Mouse (Mus musculus) forebrain, embryonic 15.5 days (tissue): ENCODE results near the gene Hbq1b. TPM values are rescaled to one million over a fixed set of nuclear protein-coding genes. Genes with fewer than 3 reads are reported as not detected.
A peak's percentile ranks its signal among the peaks of the same experiment; 100 is the strongest.

Source experiments
- ATAC-seq: fragments of 200-750 bp; cut with Nextera tagmentation; replicated peaks from 2 replicates; pipeline ENCODE4 v1.8.0; 2017; ENCODE audit warnings: mild to moderate bottlenecking, moderate TSS enrichment, moderate library complexity
- H3K27ac ChIP-seq: fragments of 300-500 bp; sonication (generic); replicated peaks from 2 replicates; pipeline ENCODE4 v1.5.1; 2015; ENCODE audit warnings: mild to moderate bottlenecking, inconsistent platforms
- H3K27me3 ChIP-seq: fragments of 300-500 bp; sonication (generic); 2 replicates; pipeline ENCODE4 v1.6.1; 2015; ENCODE audit warnings: inconsistent platforms
- H3K36me3 ChIP-seq: fragments of 300-500 bp; sonication (generic); 2 replicates; pipeline ENCODE4 v1.6.1; 2015; ENCODE audit warnings: mild to moderate bottlenecking, inconsistent platforms
- H3K4me1 ChIP-seq: fragments of 300-500 bp; sonication (generic); 2 replicates; pipeline ENCODE4 v1.6.1; 2015; ENCODE audit warnings: inconsistent platforms
- H3K4me2 ChIP-seq: fragments of 300-500 bp; sonication (generic); replicated peaks from 2 replicates; pipeline ENCODE4 v1.6.1; 2015; ENCODE audit warnings: mild to moderate bottlenecking, inconsistent platforms
- H3K4me3 ChIP-seq: fragments of 300-500 bp; sonication (generic); 2 replicates; pipeline ENCODE4 v1.5.1; 2015; ENCODE audit warnings: mild to moderate bottlenecking, inconsistent platforms
- H3K9ac ChIP-seq: fragments of 300-500 bp; sonication (generic); replicated peaks from 2 replicates; pipeline ENCODE4 v1.6.1; 2015; ENCODE audit warnings: mild to moderate bottlenecking, inconsistent platforms
- H3K9me3 ChIP-seq: fragments of 300-500 bp; sonication (generic); 2 replicates; pipeline ENCODE4 v1.6.1; 2016; ENCODE audit warnings: inconsistent platforms
- WGBS: fragments of 180-500 bp; shearing (Covaris S2); methylation state at CpG from one replicate; pipeline ENCODE4 v1.1.7; 2015; ENCODE audit warnings: mixed read lengths; 5-methylcytosine and 5-hydroxymethylcytosine counted together
- polyA plus RNA-seq: library from polyadenylated mRNA; unstranded; fragments of >200 nt; fragmentation: Nextera tagmentation; extraction: Ambion mirVana; gene quantifications from 2 replicates; pipeline ENCODE4 v1.2.1, GENCODE M21; 2015

The Hbq1b gene
- polyA plus RNA-seq, 1 experiment from 2014 or later: 1.6 TPM

GRCm38 (mm10) chr11:32309446-32309845 is 22.7 kb downstream of the Hbq1b start:
- no peak overlapping the region for H3K27ac ChIP-seq
- H3K4me2 ChIP-seq: no peak overlapping the region
- H3K9ac ChIP-seq: no peak overlapping the region
- no peaks in the 10 kb centered on the region for H3K9me3 ChIP-seq
- no peaks in the 10 kb centered on the region for H3K36me3 ChIP-seq
- no peak overlapping the region for H3K4me3 ChIP-seq
- H3K27me3 ChIP-seq: no peaks in the 10 kb centered on the region
- H3K4me1 ChIP-seq: no peaks in the 10 kb centered on the region
- WGBS: 43% methylated on average over 4 of the region's 4 CpGs
- no peak for ATAC-seq

- Histone ChIP-seq H3K4me2 (no peak overlapping the region), H3K36me3 (no peaks in the 10 kb centered on the region), H3K4me1 (no peaks in the 10 kb centered on the region), H3K27ac (no peak overlapping the region), H3K9me3 (no peaks in the 10 kb centered on the region), H3K27me3 (no peaks in the 10 kb centered on the region), H3K9ac (no peak overlapping the region), H3K4me3 (no peak overlapping the region)
- no peak for ATAC-seq
- WGBS: 78% methylated on average over 3 of the region's 3 CpGs
Measured at GRCm38 (mm10) chr11:32309928-32310327, 23.2 kb downstream of the Hbq1b start.

GRCm38 (mm10) chr11:32316009-32316408 is 29.2 kb downstream of the Hbq1b start:
- ATAC-seq: no peak
- WGBS: 92% methylated on average over 3 of the region's 3 CpGs
- Histone ChIP-seq H3K9ac (no peak overlapping the region), H3K36me3 (no peaks in the 10 kb centered on the region), H3K4me3 (no peak overlapping the region), H3K4me1 (no peaks in the 10 kb centered on the region), H3K9me3 (no peaks in the 10 kb centered on the region), H3K4me2 (no peak overlapping the region), H3K27me3 (no peaks in the 10 kb centered on the region), H3K27ac (no peak overlapping the region)

- WGBS: 61% methylated on average over 11 of the region's 11 CpGs
Measured at GRCm38 (mm10) chr11:32320507-32321195, 33.9 kb downstream of the Hbq1b start.

GRCm38 (mm10) chr11:32321196-32321565 is 34.4 kb downstream of the Hbq1b start:
- no peaks in the 10 kb centered on the region for H3K27me3 ChIP-seq
- no peaks in the 10 kb centered on the region for H3K9me3 ChIP-seq
- no peak overlapping the region for H3K9ac ChIP-seq
- H3K4me1 ChIP-seq: peaks cover 2% of the 10 kb centered on the region; the same call in 1 of the 2 replicates
- no peak for ATAC-seq
- H3K27ac ChIP-seq: no peak overlapping the region
- no peak overlapping the region for H3K4me2 ChIP-seq
- 39% methylated on average over 8 of the region's 8 CpGs for WGBS
- no peak overlapping the region for H3K4me3 ChIP-seq
- H3K36me3 ChIP-seq: no peaks in the 10 kb centered on the region

More at GRCm38 (mm10) chr11:32320507-32321195, 33.9 kb downstream of the Hbq1b start:
- H3K4me1 ChIP-seq: peaks cover 2% of the 10 kb centered on the region; the same call in 1 of the 2 replicates
- ATAC-seq: no peak
- H3K4me2 ChIP-seq: no peak overlapping the region
- H3K27ac ChIP-seq: no peak overlapping the region
- H3K9me3 ChIP-seq: no peaks in the 10 kb centered on the region
- H3K4me3 ChIP-seq: no peak overlapping the region
- no peak overlapping the region for H3K9ac ChIP-seq
- no peaks in the 10 kb centered on the region for H3K36me3 ChIP-seq
- H3K27me3 ChIP-seq: no peaks in the 10 kb centered on the region

GRCm38 (mm10) chr11:32324609-32325008 is 37.8 kb downstream of the Hbq1b start:
- 11% methylated on average over 15 of the region's 15 CpGs for WGBS
- H3K9ac ChIP-seq: no peak overlapping the region

GRCm38 (mm10) chr11:32331075-32331474 is 44.3 kb downstream of the Hbq1b start:
- no peak for ATAC-seq
- Histone ChIP-seq H3K36me3 (no peaks in the 10 kb centered on the region), H3K4me3 (no peak overlapping the region), H3K4me1 (peaks cover 6% of the 10 kb centered on the region; the same call in 1 of the 2 replicates), H3K4me2 (no peak overlapping the region), H3K9ac (no peak overlapping the region), H3K9me3 (no peaks in the 10 kb centered on the region), H3K27ac (no peak overlapping the region), H3K27me3 (no peaks in the 10 kb centered on the region)
- 52% methylated on average over 6 of the region's 6 CpGs for WGBS

More at GRCm38 (mm10) chr11:32324609-32325008, 37.8 kb downstream of the Hbq1b start:
- ATAC-seq: peak; percentile 73
- Histone ChIP-seq H3K9me3 (no peaks in the 10 kb centered on the region), H3K4me2 (no peak overlapping the region), H3K4me3 (no peak overlapping the region), H3K27ac (no peak overlapping the region), H3K36me3 (no peaks in the 10 kb centered on the region), H3K4me1 (peaks cover 2% of the 10 kb centered on the region; the same call in 1 of the 2 replicates), H3K27me3 (no peaks in the 10 kb centered on the region)

- H3K9me3 ChIP-seq: no peaks in the 10 kb centered on the region
- no peak overlapping the region for H3K4me2 ChIP-seq
- no peak overlapping the region for H3K4me3 ChIP-seq
- no peak overlapping the region for H3K27ac ChIP-seq
- no peak for ATAC-seq
- no peaks in the 10 kb centered on the region for H3K27me3 ChIP-seq
- WGBS: 32% methylated on average over 5 of the region's 5 CpGs
- H3K4me1 ChIP-seq: peaks cover 6% of the 10 kb centered on the region; the same call in 1 of the 2 replicates
- H3K36me3 ChIP-seq: no peaks in the 10 kb centered on the region
- H3K9ac ChIP-seq: no peak overlapping the region
Measured at GRCm38 (mm10) chr11:32331861-32332260, 45.1 kb downstream of the Hbq1b start.

GRCm38 (mm10) chr11:32333235-32333634 is 46.5 kb downstream of the Hbq1b start:
- no peak overlapping the region for H3K27ac ChIP-seq
- H3K4me2 ChIP-seq: no peak overlapping the region
- H3K9me3 ChIP-seq: no peaks in the 10 kb centered on the region
- peaks cover 6% of the 10 kb centered on the region; the same call in 1 of the 2 replicates for H3K4me1 ChIP-seq
- no peak for ATAC-seq
- 75% methylated on average over 2 of the region's 2 CpGs for WGBS
- no peaks in the 10 kb centered on the region for H3K27me3 ChIP-seq
- no peaks in the 10 kb centered on the region for H3K36me3 ChIP-seq
- no peak overlapping the region for H3K4me3 ChIP-seq
- no peak overlapping the region for H3K9ac ChIP-seq

- no peak for ATAC-seq
- 88% methylated on average over 6 of the region's 6 CpGs for WGBS
- H3K9ac ChIP-seq: no peak overlapping the region
- no peak overlapping the region for H3K27ac ChIP-seq
- no peaks in the 10 kb centered on the region for H3K9me3 ChIP-seq
- H3K4me2 ChIP-seq: no peak overlapping the region
- H3K36me3 ChIP-seq: no peaks in the 10 kb centered on the region
- no peaks in the 10 kb centered on the region for H3K27me3 ChIP-seq
- no peak overlapping the region for H3K4me3 ChIP-seq
- H3K4me1 ChIP-seq: no peaks in the 10 kb centered on the region; the same call in 1 of the 2 replicates
Measured at GRCm38 (mm10) chr11:32336435-32336907, 49.7 kb downstream of the Hbq1b start.
